Mouse (Mus musculus) naive thymus-derived CD4-positive, alpha-beta T cell, adult 2 months (primary cell): ENCODE measurements around the gene Dhdh.
A peak's percentile ranks its signal among the peaks of the same experiment; 100 is the strongest.
"Not testable (repeated sequence)": the region's sequence is repeated elsewhere in the genome, so short reads cannot be mapped to it uniquely, and the experiment has no call there.

Experiments
- DNase-seq: peaks from one replicate; pipeline ENCODE4 v3.0.0-alpha.2; 2011; ENCODE audit warnings: low read depth

Dhdh gene

DNA sequence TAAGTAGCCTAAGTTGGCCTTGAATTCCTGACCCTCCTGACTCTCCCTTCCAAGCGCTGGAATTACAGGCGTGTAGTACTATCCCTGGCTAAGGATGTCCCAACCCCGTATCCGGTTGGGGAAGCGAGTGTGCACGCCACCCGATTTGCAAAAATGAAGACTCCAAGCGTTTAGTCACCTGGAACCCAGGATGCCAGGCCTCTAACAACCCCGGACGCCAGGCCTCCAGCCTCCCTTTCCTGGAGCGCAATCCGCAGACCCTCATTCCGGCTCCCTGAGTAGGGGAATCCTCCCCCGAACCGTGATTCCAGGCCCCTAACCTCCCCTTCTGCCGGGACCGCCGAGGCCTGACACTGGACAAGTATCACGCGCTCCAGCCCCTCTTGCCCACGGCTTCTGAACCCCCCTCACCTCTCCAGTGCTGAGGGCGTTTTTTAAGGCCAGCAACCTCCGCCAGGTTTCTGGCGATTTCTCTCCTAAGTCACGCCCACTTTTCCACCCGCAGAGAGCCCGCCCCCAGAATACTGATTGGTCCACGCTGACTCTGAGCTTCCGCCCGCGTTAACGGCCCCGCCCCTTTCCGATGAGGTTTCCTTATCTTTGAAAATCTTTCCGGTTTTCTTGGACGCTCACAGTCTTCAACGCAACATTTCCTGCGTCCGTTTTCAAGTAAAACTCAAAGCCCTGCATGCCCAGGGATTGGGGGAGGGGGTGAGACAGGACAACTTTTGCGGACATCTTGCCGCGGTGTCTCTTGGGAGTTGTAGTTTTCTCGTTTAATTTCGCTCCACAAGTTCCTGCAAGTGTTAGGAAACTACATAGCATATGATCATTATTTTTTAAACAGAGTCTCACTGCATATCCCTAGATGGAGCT is 21.5 kb upstream of the Dhdh start, which contains the start of gene Nucb1:
Gene Nucb1 (minus strand): TSS at position 495 of the 876 bp plus-strand sequence.
- DNase-seq = peak; percentile 96

DNA sequence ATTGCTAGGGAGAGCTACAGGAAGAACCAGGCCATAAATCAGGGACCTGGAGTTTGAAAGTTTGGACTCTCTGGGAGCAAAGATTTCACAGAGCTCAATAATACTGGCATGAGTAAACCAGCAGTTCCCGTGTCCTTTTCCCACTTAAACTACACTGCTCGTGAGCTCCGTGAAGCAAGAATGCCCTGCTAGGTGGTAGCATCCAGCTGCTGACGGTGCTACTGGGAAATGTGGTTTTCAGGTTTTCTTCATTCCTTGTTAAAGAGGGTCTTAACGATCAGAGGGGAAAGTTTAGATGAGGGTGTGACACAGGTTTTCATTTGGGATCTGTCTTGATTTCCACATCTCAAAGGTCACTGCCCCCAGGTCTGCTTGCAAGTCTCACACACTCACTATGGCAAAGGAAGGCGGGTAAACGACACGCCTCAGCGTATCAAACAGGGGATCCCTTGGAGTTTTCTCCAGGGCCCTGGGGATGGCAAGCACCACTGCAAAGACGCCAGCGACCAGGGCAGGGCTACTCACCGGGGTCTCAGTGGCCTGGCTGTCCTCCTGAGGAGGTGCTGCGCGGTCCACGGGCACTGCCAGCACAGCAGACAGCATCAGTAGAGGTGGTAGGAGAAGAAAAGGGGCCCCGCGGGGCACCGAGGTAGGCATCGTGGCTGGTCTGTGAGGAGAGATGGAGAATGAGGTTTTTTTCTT is 20.7 kb upstream of the Dhdh start:
- no peak for DNase-seq

DNA sequence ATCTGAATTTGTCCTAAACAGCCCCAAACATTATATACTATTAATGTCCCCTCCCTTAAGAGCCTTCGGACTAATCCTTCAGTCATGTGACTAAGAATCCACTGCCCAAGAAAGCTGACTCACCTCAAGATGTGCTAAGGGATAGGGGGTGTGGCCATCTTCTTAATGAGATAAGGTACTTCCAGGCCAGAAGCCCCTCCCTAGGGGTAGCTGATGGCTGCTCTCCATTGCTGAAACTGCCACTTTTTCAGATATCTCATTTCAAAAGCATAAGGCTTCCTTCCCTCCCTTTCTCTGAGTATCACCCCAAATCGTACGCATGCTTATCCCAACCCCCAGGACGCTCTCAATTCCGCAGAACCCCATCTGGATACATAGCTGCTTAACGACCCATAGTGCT is 20.0 kb upstream of the Dhdh start:
- DNase-seq = no peak

- DNase-seq = no peak
Observed at GRCm38 (mm10) chr7:45507583-45507982, 19.0 kb upstream of the Dhdh start.

- DNase-seq = no peak
Observed at GRCm38 (mm10) chr7:45498427-45498826, 9.8 kb upstream of the Dhdh start.

GRCm38 (mm10) chr7:45494548-45494947 is 5.9 kb upstream of the Dhdh start:
- no peak for DNase-seq

DNA sequence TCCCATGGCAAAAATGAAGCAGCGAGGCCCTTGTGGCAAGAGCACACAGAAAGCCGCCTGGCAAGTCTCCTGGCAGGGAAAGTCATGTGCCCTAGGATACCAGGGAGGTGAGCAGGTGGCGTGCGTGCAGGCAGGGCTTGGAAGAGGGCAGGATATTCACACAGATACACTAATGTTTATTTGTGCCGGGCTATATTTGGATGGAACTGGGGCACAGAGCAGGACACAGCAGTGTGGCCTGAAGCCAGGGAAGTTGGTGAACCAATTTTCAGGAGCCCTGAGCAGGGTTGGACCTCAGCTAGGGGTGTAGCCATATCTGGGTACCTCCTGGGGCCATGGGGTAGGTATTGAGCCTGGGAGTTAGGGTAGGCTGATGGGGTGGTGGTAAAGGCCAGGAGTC is 4.3 kb upstream of the Dhdh start:
- no peak for DNase-seq

DNA sequence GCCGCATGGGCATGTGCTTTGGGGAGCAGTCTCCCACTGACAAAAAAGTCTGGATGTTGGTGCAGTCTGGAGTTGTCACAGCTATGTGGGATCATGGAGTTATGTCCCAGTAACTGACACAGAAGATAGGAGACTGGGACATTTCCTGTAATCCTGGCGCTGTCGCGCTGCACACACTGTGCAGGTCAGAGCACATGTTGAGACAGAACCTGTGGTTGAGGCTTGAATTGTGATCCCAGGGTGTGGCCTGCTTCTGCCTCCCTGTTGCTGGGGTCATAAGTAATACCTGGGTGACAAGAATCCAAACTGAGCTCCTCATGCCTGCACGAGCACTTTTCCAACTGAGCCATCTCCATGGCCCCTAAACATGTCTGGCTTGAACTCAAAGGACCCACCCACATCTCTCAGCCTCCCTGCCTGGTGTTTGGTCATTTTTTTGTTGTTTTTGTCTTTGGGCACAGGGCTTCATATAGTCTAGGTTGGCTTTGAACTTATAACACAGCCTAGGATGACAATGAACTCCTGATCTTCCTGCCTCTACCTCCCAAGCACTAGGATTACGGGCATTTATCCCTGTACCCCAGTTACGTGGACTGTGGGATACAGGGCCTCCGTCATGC is 3.7 kb upstream of the Dhdh start:
- DNase-seq = no peak

GRCm38 (mm10) chr7:45491264-45491663 is 2.7 kb upstream of the Dhdh start:
- no peak for DNase-seq

GRCm38 (mm10) chr7:45490822-45491221 is 2.2 kb upstream of the Dhdh start:
- no peak for DNase-seq

DNA sequence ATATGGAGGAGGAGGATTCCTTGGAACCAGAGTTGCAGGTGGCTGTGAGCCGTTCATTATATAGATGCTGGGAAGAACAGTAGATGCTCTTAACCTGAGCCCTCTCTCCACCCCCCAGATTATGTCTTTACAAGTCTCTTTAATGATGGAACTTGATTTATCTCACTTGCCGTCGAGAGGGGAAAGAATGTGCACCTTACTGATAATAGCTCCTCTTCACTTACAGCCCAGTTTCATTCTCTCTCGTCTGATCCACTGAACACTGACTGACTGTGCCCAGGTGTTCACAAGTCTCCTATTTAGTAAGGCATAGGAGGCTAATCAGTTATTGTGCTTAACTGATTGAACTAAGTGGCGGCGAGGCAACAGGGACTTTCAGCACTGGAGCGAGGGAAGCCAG is 973 bp upstream of the Dhdh start:
- no peak for DNase-seq

DNA sequence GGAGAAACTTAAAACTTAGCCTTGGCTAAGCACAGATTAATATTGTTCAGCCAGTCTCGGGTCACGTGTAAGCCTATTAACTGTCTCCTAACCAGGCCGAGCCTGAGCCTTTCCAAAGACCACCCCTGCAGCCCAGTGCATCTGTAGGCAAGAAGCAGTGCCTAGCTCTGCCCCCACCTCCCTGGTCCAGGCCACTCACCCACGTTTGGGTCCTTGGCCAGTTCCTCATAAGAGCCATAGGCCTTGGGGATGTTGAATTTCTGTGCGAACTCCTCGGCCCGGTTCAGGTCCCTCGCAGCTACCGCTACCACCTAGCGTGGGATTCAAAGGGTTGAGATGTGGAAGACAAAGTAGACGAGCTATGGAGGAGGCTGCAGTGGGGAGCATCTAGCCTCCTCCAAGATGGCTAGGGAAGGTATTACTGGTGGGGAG is 728 bp downstream of the Dhdh start:
- DNase-seq = no peak

DNA sequence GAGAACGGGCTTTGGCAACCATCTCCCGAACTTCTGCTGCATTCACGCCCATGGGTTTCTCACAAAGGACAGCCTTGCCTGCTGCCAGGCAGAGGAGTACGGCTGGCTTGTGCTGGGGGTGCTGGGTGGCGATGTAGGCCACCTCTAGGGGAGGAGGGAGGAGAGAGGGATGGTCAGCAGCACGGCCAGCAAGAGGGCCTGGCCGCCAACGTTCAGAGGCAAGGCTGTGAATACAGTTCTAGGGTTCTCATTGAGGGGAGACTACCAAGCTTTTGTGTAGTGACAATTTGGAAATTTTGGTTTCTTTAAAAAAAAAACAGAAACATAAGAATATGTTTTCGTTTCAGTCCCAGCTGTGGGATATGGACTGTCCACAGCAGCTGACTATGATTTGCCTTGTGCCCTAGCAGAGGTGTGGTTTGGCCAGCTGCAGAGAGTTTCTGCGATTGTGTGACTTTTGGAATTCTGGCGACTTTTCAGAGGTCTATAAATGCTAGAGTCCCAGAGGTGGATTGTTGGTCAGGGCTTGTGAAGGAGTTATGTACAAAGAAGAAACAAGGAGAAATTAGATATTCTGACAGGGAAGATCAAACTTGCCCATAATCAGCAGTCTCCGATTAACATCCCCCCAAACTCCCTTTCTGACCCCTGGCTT is 1.7 kb downstream of the Dhdh start, which contains the start of gene Gm45808:
Gene Gm45808 (minus strand): TSS at position 51 of the 655 bp plus-strand sequence.
- DNase-seq = no peak

DNA sequence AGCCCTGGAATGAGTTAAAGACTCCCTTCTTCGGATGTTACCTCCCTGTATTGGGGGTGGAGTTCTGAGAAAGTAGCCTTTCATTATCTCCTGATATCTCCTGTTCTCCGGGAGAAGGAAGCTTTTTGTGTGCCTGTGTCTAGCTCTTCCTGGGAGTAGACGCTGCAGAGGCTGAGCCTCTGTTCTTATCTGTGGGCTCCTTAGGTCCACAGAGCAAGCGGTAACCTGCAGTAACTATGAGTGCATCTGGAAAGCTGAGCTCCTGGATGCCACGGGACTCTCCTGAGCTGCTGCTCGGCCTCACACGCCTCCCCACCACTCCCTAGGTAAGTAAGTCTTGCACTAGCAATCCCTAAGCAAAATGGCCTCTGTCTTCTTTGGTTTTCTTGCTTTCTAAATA is 2.4 kb downstream of the Dhdh start:
- DNase-seq = no peak

DNA sequence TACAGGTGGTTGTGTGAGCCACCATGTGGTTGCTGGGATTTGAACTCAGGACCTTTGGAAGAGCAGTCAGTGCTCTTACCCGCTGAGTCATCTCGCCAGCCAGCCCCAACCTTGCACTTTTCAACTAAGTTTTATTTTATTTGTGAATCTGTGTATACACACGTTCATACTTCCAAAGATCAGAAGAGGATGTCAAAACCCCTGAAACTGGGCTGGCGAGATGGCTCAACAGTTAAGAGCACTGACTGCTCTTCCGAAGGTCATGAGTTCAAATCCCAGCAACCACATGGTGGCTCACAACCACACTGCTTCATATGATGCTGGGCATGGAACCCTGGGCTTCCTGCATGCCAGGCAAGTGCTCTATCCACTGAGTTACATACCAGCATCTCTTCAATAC is 3.6 kb downstream of the Dhdh start:
- DNase-seq = not testable (repeated sequence)

DNA sequence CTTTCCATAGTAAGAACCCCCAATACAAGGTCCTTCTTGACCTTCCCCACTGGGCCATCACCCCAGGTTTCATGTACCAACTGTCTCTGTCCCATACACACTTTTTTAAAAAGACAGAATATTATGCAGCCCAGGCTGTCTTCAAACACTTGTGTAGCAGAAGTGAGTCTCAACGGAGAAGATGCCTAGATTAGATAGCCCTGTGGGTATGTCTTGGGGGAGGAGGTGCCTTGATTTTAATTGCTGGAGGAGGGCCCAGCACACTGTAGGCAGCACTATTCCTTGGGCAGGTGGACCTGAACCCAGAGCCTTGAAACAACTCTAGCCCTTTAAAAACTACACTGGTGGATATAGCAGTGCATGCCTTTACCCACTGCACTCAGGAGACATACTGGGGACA is 6.4 kb downstream of the Dhdh start:
- no peak for DNase-seq

GRCm38 (mm10) chr7:45481374-45481927 is 7.2 kb downstream of the Dhdh start, which contains the start of gene Tulp2:
Tulp2 (plus strand) TSS chr7:45481877.
- peak; percentile 67 for DNase-seq

GRCm38 (mm10) chr7:45480310-45480709 is 8.3 kb downstream of the Dhdh start:
- not testable (repeated sequence) for DNase-seq

- no peak for DNase-seq
Observed at GRCm38 (mm10) chr7:45478774-45479173, 9.8 kb downstream of the Dhdh start.

GRCm38 (mm10) chr7:45477003-45477402 is 11.6 kb downstream of the Dhdh start:
- peak; percentile 82 for DNase-seq

GRCm38 (mm10) chr7:45476453-45476852 is 12.2 kb downstream of the Dhdh start:
- no peak for DNase-seq
